Mouse (Mus musculus) liver, postnatal 0 days (tissue): ENCODE data around the gene Cyp2s1. TPM values are rescaled to one million over a fixed set of nuclear protein-coding genes. Genes with fewer than 3 reads are reported as not detected.

Source experiments
- ATAC-seq: fragments of 200-750 bp; cut with Nextera tagmentation; 2 replicates; pipeline ENCODE4 v1.8.0; 2017; ENCODE audit warnings: mild to moderate bottlenecking, moderate library complexity
- DNase-seq: peaks from one replicate; pipeline ENCODE4 v3.0.0-alpha.2; 2016
- H3K27ac ChIP-seq: fragments of 300-500 bp; sonication (generic); 2 replicates; pipeline ENCODE4 v1.5.1; 2014; ENCODE audit warnings: antibody characterized with exemption, moderate library complexity, mild to moderate bottlenecking, low read depth
- H3K27me3 ChIP-seq: fragments of 300-500 bp; sonication (generic); 2 replicates; pipeline ENCODE4 v1.6.1; 2014; ENCODE audit warnings: low read length, control low read depth, mixed read lengths; ENCODE audit not compliant: insufficient read depth
- H3K36me3 ChIP-seq: fragments of 300-500 bp; sonication (generic); replicated peaks from 2 replicates; pipeline ENCODE4 v1.6.1; 2014; ENCODE audit warnings: mild to moderate bottlenecking, control low read depth, low read length, moderate library complexity, mixed read lengths; ENCODE audit not compliant: insufficient read depth
- H3K4me1 ChIP-seq: fragments of 300-500 bp; sonication (generic); 2 replicates; pipeline ENCODE4 v1.6.1; 2014; ENCODE audit warnings: antibody characterized with exemption, mild to moderate bottlenecking, control low read depth; ENCODE audit not compliant: insufficient read depth
- H3K4me2 ChIP-seq: fragments of 300-500 bp; sonication (generic); 2 replicates; pipeline ENCODE4 v1.6.1; 2014; ENCODE audit warnings: low read depth, mild to moderate bottlenecking, low read length, moderate library complexity, mixed read lengths
- H3K4me3 ChIP-seq: fragments of 300-500 bp; sonication (generic); 2 replicates; pipeline ENCODE4 v1.5.1; 2014; ENCODE audit warnings: low read depth, low read length
- H3K9ac ChIP-seq: fragments of 300-500 bp; sonication (generic); replicated peaks from 2 replicates; pipeline ENCODE4 v1.6.1; 2014; ENCODE audit warnings: mild to moderate bottlenecking, moderate library complexity
- H3K9me3 ChIP-seq: fragments of 300-500 bp; sonication (generic); 2 replicates; pipeline ENCODE4 v1.6.1; 2016; ENCODE audit warnings: mild to moderate bottlenecking, control low read depth, low read length, mixed read lengths
- CTCF ChIP-seq: sonication (generic); IDR thresholded peaks from 2 replicates; pipeline ENCODE4 v1.5.1; 2016; ENCODE audit warnings: antibody characterized with exemption, low read depth
- EP300 ChIP-seq: IDR thresholded peaks from 2 replicates; pipeline ENCODE4 v1.6.1; 2016; ENCODE audit warnings: antibody characterized with exemption, low read depth, mild to moderate bottlenecking
- WGBS: fragments of 180-500 bp; shearing (Covaris S2); extraction: QIAGEN DNeasy Blood & Tissue Kit; methylation state at CpG from one replicate; pipeline ENCODE4 v1.1.7; 2014; ENCODE audit not compliant: insufficient replicate concordance; 5-methylcytosine and 5-hydroxymethylcytosine counted together
- polyA plus RNA-seq: library from polyadenylated mRNA; unstranded; fragments of >200 nt; fragmentation: Nextera tagmentation; extraction: Ambion mirVana; gene quantifications from 2 replicates; pipeline ENCODE4 v1.2.1, GENCODE M21; 2015

Gene Cyp2s1
- polyA plus RNA-seq, 1 experiment from 2014 or later: 0.92 TPM

- Histone ChIP-seq H3K4me1 (no peaks in the 10 kb centered on the region), H3K4me3 (peak overlapping the region; percentile 39), H3K4me2 (peak overlapping the region; percentile 68), H3K9ac (peak overlapping the region; percentile 37), H3K36me3 (no peaks in the 10 kb centered on the region), H3K27me3 (no peaks in the 10 kb centered on the region), H3K9me3 (no peaks in the 10 kb centered on the region), H3K27ac (no peak overlapping the region)
- ATAC-seq (peak; percentile 23; the same call in 1 of the 2 replicates), DNase-seq (no peak)
- 30% methylated on average over 11 of the region's 11 CpGs for WGBS
- no peak for TF ChIP-seq CTCF
Measured at GRCm38 (mm10) chr7:25848444-25848812, 31.7 kb upstream of the Cyp2s1 start.

- Histone ChIP-seq H3K4me3 (peak overlapping the region; percentile 39), H3K27me3 (no peaks in the 10 kb centered on the region), H3K9me3 (no peaks in the 10 kb centered on the region), H3K4me1 (no peaks in the 10 kb centered on the region), H3K9ac (peak overlapping the region; percentile 37), H3K36me3 (no peaks in the 10 kb centered on the region), H3K27ac (no peak overlapping the region), H3K4me2 (peak overlapping the region; percentile 68)
- no peak for TF ChIP-seq EP300
- peak; percentile 81 for TF ChIP-seq CTCF
- 11% methylated on average over 13 of the region's 13 CpGs for WGBS
- ATAC-seq: peak; percentile 80
- peak; percentile 87 for DNase-seq
Measured at GRCm38 (mm10) chr7:25847722-25848443, 31.2 kb upstream of the Cyp2s1 start.

- Histone ChIP-seq H3K4me2 (no peak overlapping the region), H3K36me3 (no peaks in the 10 kb centered on the region), H3K4me3 (no peak overlapping the region), H3K9me3 (no peaks in the 10 kb centered on the region), H3K27me3 (no peaks in the 10 kb centered on the region), H3K9ac (no peak overlapping the region), H3K4me1 (no peaks in the 10 kb centered on the region), H3K27ac (no peak overlapping the region)
- 49% methylated on average over 3 of the region's 3 CpGs for WGBS
- TF ChIP-seq CTCF (no peak), EP300 (no peak)
- ATAC-seq (no peak), DNase-seq (no peak)
Measured at GRCm38 (mm10) chr7:25844885-25845284, 28.2 kb upstream of the Cyp2s1 start.

- TF ChIP-seq EP300 (no peak), CTCF (no peak)
- Histone ChIP-seq H3K9ac (no peak overlapping the region), H3K27ac (no peak overlapping the region)
Measured at GRCm38 (mm10) chr7:25844423-25844822, 27.7 kb upstream of the Cyp2s1 start.

GRCm38 (mm10) chr7:25843492-25843891 is 26.8 kb upstream of the Cyp2s1 start:
- no peaks in the 10 kb centered on the region for H3K36me3 ChIP-seq
- H3K4me2 ChIP-seq: no peak overlapping the region
- TF ChIP-seq EP300: no peak
- TF ChIP-seq CTCF: 0 out of 2 replicates have a peak, but pooled peaks have one; percentile 4
- H3K9me3 ChIP-seq: no peaks in the 10 kb centered on the region
- no peak overlapping the region for H3K4me3 ChIP-seq
- H3K9ac ChIP-seq: no peak overlapping the region
- no peak for DNase-seq
- no peaks in the 10 kb centered on the region for H3K27me3 ChIP-seq
- H3K27ac ChIP-seq: no peak overlapping the region
- H3K4me1 ChIP-seq: no peaks in the 10 kb centered on the region
- 42% methylated on average over 2 of the region's 2 CpGs for WGBS
- no peak for ATAC-seq

More at GRCm38 (mm10) chr7:25844423-25844822, 27.7 kb upstream of the Cyp2s1 start:
- Histone ChIP-seq H3K27me3 (no peaks in the 10 kb centered on the region), H3K4me2 (no peak overlapping the region), H3K36me3 (no peaks in the 10 kb centered on the region), H3K4me3 (no peak overlapping the region), H3K4me1 (no peaks in the 10 kb centered on the region), H3K9me3 (no peaks in the 10 kb centered on the region)
- WGBS: 57% methylated on average over 8 of the region's 8 CpGs
- DNase-seq (no peak), ATAC-seq (no peak)

- Histone ChIP-seq H3K9ac (no peak overlapping the region), H3K9me3 (no peaks in the 10 kb centered on the region), H3K27me3 (no peaks in the 10 kb centered on the region), H3K4me3 (no peak overlapping the region), H3K4me2 (no peak overlapping the region), H3K36me3 (no peaks in the 10 kb centered on the region), H3K27ac (no peak overlapping the region), H3K4me1 (no peaks in the 10 kb centered on the region)
- DNase-seq (no peak), ATAC-seq (no peak)
- TF ChIP-seq CTCF (no peak), EP300 (no peak)
- 49% methylated on average over 4 of the region's 4 CpGs for WGBS
Measured at GRCm38 (mm10) chr7:25840908-25841307, 24.2 kb upstream of the Cyp2s1 start.
